ENCODE assay signal across 9 mouse cellular contexts in genomic region chr2:165275824-165276223, GRCm38 (mm10). TPM values are rescaled to one million over a fixed set of nuclear protein-coding genes. Genes with fewer than 3 reads are reported as not detected.
A peak's percentile ranks its signal among the peaks of the same experiment; 100 is the strongest.
DNase-seq lines count a peak whose midpoint lies in the region; ATAC-seq and TF ChIP-seq lines count a peak whose summit lies in the region.
"Had no signal": no experiment of that assay in that cellular context is flagged by ENCODE, and none has a peak within 500 bp of the region (broad histone marks: within the 10 kb centered on the region; RNA-seq: fewer than 3 reads in every experiment).

No protein-coding gene starts in this region.

- no peak overlapping the region for H3K4me3 ChIP-seq in ES-E14 (ENCODE audit: insufficient read depth in 1 of 2, low read depth in 1 of 2, low read length in 2 of 2, poor library complexity in 1 of 2, severe bottlenecking in 1 of 2)
- H3K4me3 ChIP-seq in forebrain, embryonic 11.5 days (ENCODE audit: low read depth, low read length), result no peak overlapping the region
- H3K4me3 ChIP-seq in hindbrain, embryonic 11.5 days (ENCODE audit: low read depth, low read length), result no peak overlapping the region

- TF ChIP-seq POLR2A in brain, embryonic 14.5 days (IDR thresholded peaks at IDR 0.05; ENCODE audit: borderline replicate concordance, extremely low read depth, insufficient read depth, insufficient read length, poor library complexity, severe bottlenecking), result no peak

- 24% methylated on average over 8 of the region's 8 CpGs for WGBS in forebrain, embryonic 11.5 days
- 32% methylated on average over 8 of the region's 8 CpGs for WGBS in hindbrain, embryonic 11.5 days

- H3K27ac ChIP-seq in ES-E14 (ENCODE audit: insufficient read depth, low read depth, low read length, poor library complexity, severe bottlenecking), result no peak overlapping the region
- 0 out of 2 replicates have a peak overlapping the region, but pooled peaks have one; percentile 31 for H3K27ac ChIP-seq in forebrain, embryonic 11.5 days (ENCODE audit: low read depth, low read length)
- peak overlapping the region; percentile 37; the same call in 1 of the 2 replicates for H3K27ac ChIP-seq in hindbrain, embryonic 11.5 days (ENCODE audit: low read depth, low read length)

- H3K4me2 ChIP-seq in forebrain, embryonic 11.5 days (ENCODE audit: low read depth, low read length, severe bottlenecking), result no peak overlapping the region
- no peak overlapping the region for H3K4me2 ChIP-seq in hindbrain, embryonic 11.5 days (replicated peaks; ENCODE audit: low read depth, low read length)

- H3K9ac ChIP-seq in ES-E14 (ENCODE audit: insufficient read depth, low read depth, low read length, poor library complexity, severe bottlenecking), result no peak overlapping the region
- no peak overlapping the region for H3K9ac ChIP-seq in forebrain, embryonic 11.5 days (ENCODE audit: low read length)
- H3K9ac ChIP-seq in hindbrain, embryonic 11.5 days (ENCODE audit: low read depth, low read length), result no peak overlapping the region

- H3K36me3 ChIP-seq in ES-E14 (ENCODE audit: control insufficient read depth, insufficient read depth, low read length, poor library complexity, severe bottlenecking), result peaks cover 23% of the 10 kb centered on the region; the same call in 1 of the 2 replicates
- H3K36me3 ChIP-seq in forebrain, embryonic 11.5 days (ENCODE audit: control insufficient read depth, insufficient read depth, low read length), result no peaks in the 10 kb centered on the region
- H3K36me3 ChIP-seq in hindbrain, embryonic 11.5 days (ENCODE audit: control insufficient read depth, insufficient read depth, low read length), result no peaks in the 10 kb centered on the region

- H3K4me1 ChIP-seq in ES-E14 (ENCODE audit: control insufficient read depth in 2 of 2, insufficient read depth in 2 of 2, low read length in 2 of 2, poor library complexity in 1 of 2), result peaks cover 0 to 2% of the 10 kb centered on the region in 2 experiments; a peak in 1 of 4 replicates
- H3K4me1 ChIP-seq in forebrain, embryonic 11.5 days (replicated peaks; ENCODE audit: control insufficient read depth, insufficient read depth, low read length), result peaks cover 28% of the 10 kb centered on the region
- H3K4me1 ChIP-seq in hindbrain, embryonic 11.5 days (replicated peaks; ENCODE audit: control insufficient read depth, insufficient read depth, low read length), result peaks cover 5% of the 10 kb centered on the region; the same call in 1 of the 2 replicates

- TF ChIP-seq CTCF in brain, embryonic 14.5 days (IDR thresholded peaks at IDR 0.05; ENCODE audit: borderline replicate concordance, extremely low read depth, insufficient read depth, insufficient read length), result peak; percentile 88

- in situ Hi-C loops in ES-E14 (cut with MboI; ENCODE audit: low sequenced_read_pairs in 2 of 2, unreplicated experiment in 2 of 2), result no loop called here

- ATAC-seq in forebrain, embryonic 11.5 days (replicated peaks; ENCODE audit: low FRiP score), result peak; percentile 57
- peak; percentile 36; the same call in 1 of the 2 replicates for ATAC-seq in hindbrain, embryonic 11.5 days (ENCODE audit: low FRiP score)

- H3K27me3 ChIP-seq in forebrain, embryonic 11.5 days (ENCODE audit: control insufficient read depth, insufficient read depth, low read length), result no peaks in the 10 kb centered on the region
- H3K27me3 ChIP-seq in hindbrain, embryonic 11.5 days (ENCODE audit: control insufficient read depth, insufficient read depth, low read length), result no peaks in the 10 kb centered on the region

- no peaks in the 10 kb centered on the region for H3K9me3 ChIP-seq in ES-E14 (ENCODE audit: control insufficient read depth, insufficient read depth, low read depth, low read length)
- no peaks in the 10 kb centered on the region for H3K9me3 ChIP-seq in forebrain, embryonic 11.5 days (ENCODE audit: control insufficient read depth, low read length)
- H3K9me3 ChIP-seq in hindbrain, embryonic 11.5 days (ENCODE audit: control insufficient read depth, low read length), result no peaks in the 10 kb centered on the region

- peak; percentile 20 for DNase-seq in ES-E14 (ENCODE audit: low read depth, low spot score)
- peak; percentile 92 for DNase-seq in brain, embryonic 14.5 days (ENCODE audit: low read depth)
- peak; percentile 83 for DNase-seq in forebrain, embryonic 11.5 days (ENCODE audit: low spot score)
- DNase-seq in hindbrain, embryonic 11.5 days (ENCODE audit: low spot score), result peak; percentile 74
- DNase-seq in layer of hippocampus, postnatal 25 days (ENCODE audit: extremely low spot score in 1 of 2, low spot score in 1 of 2), result peak; percentile 75 to 87
- peak; percentile 50 for DNase-seq in lung, postnatal 25 days (ENCODE audit: low spot score)
- peak; percentile 81 for DNase-seq in retina, postnatal 1 day
- peak; percentile 52 for DNase-seq in urinary bladder, postnatal 25 days (ENCODE audit: low spot score)

TF ChIP-seq in ES-E14, 5 proteins besides CTCF, POLR2A, EP300 and RAD21:
- TF ChIP-seq ZNF384 (IDR thresholded peaks at IDR 0.05; ENCODE audit: low read depth, low read length) (no peak), HCFC1 (IDR thresholded peaks at IDR 0.05; ENCODE audit: borderline replicate concordance, insufficient read depth, low read length) (no peak), CHD2 (IDR thresholded peaks at IDR 0.05; ENCODE audit: low read depth, low read length) (no peak), MAFK (IDR thresholded peaks at IDR 0.05; ENCODE audit: insufficient read depth, low read depth, low read length) (no peak), ZC3H11A (IDR thresholded peaks at IDR 0.05; ENCODE audit: borderline replicate concordance, low read depth, low read length) (no peak)

RNA-seq across cellular contexts. Expression of gene Slc35c2, which starts 11.8 kb away (rescaled TPM):
- total RNA-seq in ES-E14 (2012; rRNA removed), result 36.4 and 48.2 TPM in 2 replicates
- polyA plus RNA-seq in brain, embryonic 14.5 days (2012; rRNA removed), result 62.3 and 78.7 TPM in 2 replicates
- 54.3 and 62.7 TPM in 2 replicates for polyA plus RNA-seq in forebrain, embryonic 11.5 days (2014; fragmentation: Nextera tagmentation; extraction: Ambion mirVana)
- polyA plus RNA-seq in hindbrain, embryonic 11.5 days (2014; fragmentation: Nextera tagmentation; extraction: Ambion mirVana), result 45.8 and 51.0 TPM in 2 replicates
- total RNA-seq in layer of hippocampus, postnatal 25 days (2021), result 10 to 100 TPM; 93.2 to 96.7 TPM

RNA-seq across cellular contexts. Expression of gene Cdh22, which starts 41.2 kb away (rescaled TPM):
- total RNA-seq in ES-E14 (2012; rRNA removed), result 0.13 and 0.21 TPM in 2 replicates
- polyA plus RNA-seq in brain, embryonic 14.5 days (2012; rRNA removed), result 14.7 and 25.7 TPM in 2 replicates
- 6.2 and 6.3 TPM in 2 replicates for polyA plus RNA-seq in forebrain, embryonic 11.5 days (2014; fragmentation: Nextera tagmentation; extraction: Ambion mirVana)
- polyA plus RNA-seq in hindbrain, embryonic 11.5 days (2014; fragmentation: Nextera tagmentation; extraction: Ambion mirVana), result 4.6 and 5.6 TPM in 2 replicates
- total RNA-seq in layer of hippocampus, postnatal 25 days (2021), result 10 to 100 TPM; 12.9 to 13.0 TPM
- polyA plus RNA-seq: gonadal fat pad, adult 2 months had no signal

RNA-seq across cellular contexts. Expression of gene Elmo2, which starts 50.5 kb away (rescaled TPM):
- 21.1 and 21.7 TPM in 2 replicates for total RNA-seq in ES-E14 (2012; rRNA removed)
- 114 and 125 TPM in 2 replicates for polyA plus RNA-seq in brain, embryonic 14.5 days (2012; rRNA removed)
- 95.4 and 108 TPM in 2 replicates for polyA plus RNA-seq in forebrain, embryonic 11.5 days (2014; fragmentation: Nextera tagmentation; extraction: Ambion mirVana)
- 76.7 and 78.5 TPM in 2 replicates for polyA plus RNA-seq in hindbrain, embryonic 11.5 days (2014; fragmentation: Nextera tagmentation; extraction: Ambion mirVana)
- 100 to 1,000 TPM; 191 to 202 TPM for total RNA-seq in layer of hippocampus, postnatal 25 days (2021)

Comparison
In these comparisons a context has a peak if more than half of its experiments do, and no peak if none do; other contexts are left out.
1. DNase-seq: peak in every context shown above with its lines; median percentile 92 in brain, embryonic 14.5 days; 83 in forebrain, embryonic 11.5 days; 81 in layer of hippocampus, postnatal 25 days; 81 in retina, postnatal 1 day; 74 in hindbrain, embryonic 11.5 days; 52 in urinary bladder, postnatal 25 days; 50 in lung, postnatal 25 days; 20 in ES-E14.